Mouse (Mus musculus) heart, postnatal 0 days (tissue): ENCODE data around the gene Cycs.

Experiments
- CTCF ChIP-seq: IDR thresholded peaks from 2 replicates; pipeline ENCODE4 v1.5.1; 2016; ENCODE audit warnings: antibody characterized with exemption, control low read depth, low read depth
- EP300 ChIP-seq: IDR thresholded peaks from 2 replicates; pipeline ENCODE4 v1.6.1; 2016; ENCODE audit warnings: antibody characterized with exemption, low read depth

DNA sequence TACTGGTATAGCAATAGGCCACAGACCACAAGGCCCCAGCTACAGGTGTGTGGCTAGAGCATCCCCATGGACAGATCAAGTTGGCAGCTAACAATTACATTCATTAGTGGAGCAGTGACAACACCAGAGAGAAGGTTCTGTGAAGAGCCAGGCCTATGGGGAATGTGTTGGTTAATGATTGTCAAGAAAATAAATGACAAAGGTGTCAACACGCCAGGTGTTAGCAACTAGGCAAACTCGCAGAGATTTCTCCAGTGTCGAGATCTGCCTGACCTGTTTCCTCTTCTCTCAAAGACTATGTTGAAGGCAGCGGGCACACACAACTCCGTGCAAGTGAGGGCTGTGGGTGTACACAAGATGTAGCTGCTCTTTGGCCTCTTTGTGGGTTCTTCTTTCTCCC is 46.2 kb downstream of the Cycs start:
- no peak for TF ChIP-seq CTCF
- TF ChIP-seq EP300, result no peak
